Mouse (Mus musculus) splenic B cell, adult 2 months (primary cell): Measurements from ENCODE around the gene Lamc2.

Source experiments
- DNase-seq: peaks from one replicate; pipeline ENCODE4 v3.0.0-alpha.2; 2011; ENCODE audit warnings: low read depth, low spot score
- H3K27me3 ChIP-seq: 2 replicates; pipeline ENCODE4 v1.6.1; 2012; ENCODE audit warnings: mild to moderate bottlenecking, low read length, moderate library complexity, mixed read lengths; ENCODE audit not compliant: control insufficient read depth, poor library complexity, insufficient read depth, severe bottlenecking
- H3K36me3 ChIP-seq: 2 replicates; pipeline ENCODE4 v1.6.1; 2012; ENCODE audit warnings: mild to moderate bottlenecking, low read length, moderate library complexity, mixed read lengths; ENCODE audit not compliant: control insufficient read depth, poor library complexity, insufficient read depth, severe bottlenecking

Lamc2 gene

GRCm38 (mm10) chr1:153185828-153186803, at the start of gene Lamc2:
Gene Lamc2 (minus strand): TSS chr1:153186447.
- Histone ChIP-seq H3K36me3 (no peaks in the 10 kb centered on the region), H3K27me3 (no peaks in the 10 kb centered on the region)
- no peak for DNase-seq

GRCm38 (mm10) chr1:153235576-153235975, 49.3 kb upstream of the Lamc2 start:
- peaks cover 11% of the 10 kb centered on the region for H3K36me3 ChIP-seq
- DNase-seq, result no peak
- H3K27me3 ChIP-seq, result no peaks in the 10 kb centered on the region

- no peak for DNase-seq
- no peaks in the 10 kb centered on the region for H3K27me3 ChIP-seq
- H3K36me3 ChIP-seq, result peaks cover 22% of the 10 kb centered on the region
Measured at GRCm38 (mm10) chr1:153231681-153232080, 45.4 kb upstream of the Lamc2 start.

GRCm38 (mm10) chr1:153227916-153228315, 41.7 kb upstream of the Lamc2 start:
- Histone ChIP-seq H3K27me3 (no peaks in the 10 kb centered on the region), H3K36me3 (peaks cover 23% of the 10 kb centered on the region)
- DNase-seq, result no peak

- H3K27me3 ChIP-seq, result no peaks in the 10 kb centered on the region
- peaks cover 23% of the 10 kb centered on the region for H3K36me3 ChIP-seq
- no peak for DNase-seq
Measured at GRCm38 (mm10) chr1:153227096-153227495, 40.8 kb upstream of the Lamc2 start.

GRCm38 (mm10) chr1:153225786-153226725, 39.8 kb upstream of the Lamc2 start:
- Histone ChIP-seq H3K36me3 (peaks cover 18% of the 10 kb centered on the region), H3K27me3 (no peaks in the 10 kb centered on the region)
- DNase-seq, result no peak

GRCm38 (mm10) chr1:153224331-153224730, 38.1 kb upstream of the Lamc2 start:
- H3K36me3 ChIP-seq, result peaks cover 17% of the 10 kb centered on the region
- no peak for DNase-seq
- no peaks in the 10 kb centered on the region for H3K27me3 ChIP-seq

- no peaks in the 10 kb centered on the region for H3K27me3 ChIP-seq
- peaks cover 4% of the 10 kb centered on the region for H3K36me3 ChIP-seq
- no peak for DNase-seq
Measured at GRCm38 (mm10) chr1:153219376-153219775, 33.1 kb upstream of the Lamc2 start.

GRCm38 (mm10) chr1:153216516-153216915, 30.3 kb upstream of the Lamc2 start:
- DNase-seq, result no peak
- peaks cover 4% of the 10 kb centered on the region for H3K36me3 ChIP-seq
- H3K27me3 ChIP-seq, result no peaks in the 10 kb centered on the region

GRCm38 (mm10) chr1:153215676-153216075, 29.4 kb upstream of the Lamc2 start:
- H3K36me3 ChIP-seq, result peaks cover 2% of the 10 kb centered on the region; the same call in 1 of the 2 replicates
- no peak for DNase-seq
- no peaks in the 10 kb centered on the region for H3K27me3 ChIP-seq

GRCm38 (mm10) chr1:153210992-153211391, 24.7 kb upstream of the Lamc2 start:
- H3K36me3 ChIP-seq, result no peaks in the 10 kb centered on the region
- no peak for DNase-seq
- H3K27me3 ChIP-seq, result no peaks in the 10 kb centered on the region

GRCm38 (mm10) chr1:153210198-153210597, 24.0 kb upstream of the Lamc2 start:
- no peaks in the 10 kb centered on the region for H3K27me3 ChIP-seq
- no peaks in the 10 kb centered on the region for H3K36me3 ChIP-seq
- no peak for DNase-seq

- Histone ChIP-seq H3K27me3 (no peaks in the 10 kb centered on the region), H3K36me3 (no peaks in the 10 kb centered on the region)
- no peak for DNase-seq
Measured at GRCm38 (mm10) chr1:153202195-153202594, 15.9 kb upstream of the Lamc2 start.

GRCm38 (mm10) chr1:153201448-153201847, 15.2 kb upstream of the Lamc2 start:
- Histone ChIP-seq H3K36me3 (no peaks in the 10 kb centered on the region), H3K27me3 (no peaks in the 10 kb centered on the region)
- no peak for DNase-seq
